Mouse (Mus musculus): ENCODE measurements around the gene Cfap73.

GRCm38 (mm10) chr5:120651230-120651629 is 17.2 kb upstream of the Cfap73 start:
- TF ChIP-seq TAL1 (IDR thresholded peaks at IDR 0.05; ENCODE audit: low read length), result no peak
- TF ChIP-seq GATA1 (IDR thresholded peaks at IDR 0.05; ENCODE audit: low read length), result no peak
